Mouse (Mus musculus) limb, embryonic 12.5 days (tissue): Measurements from ENCODE around the gene Kbtbd2. TPM values are rescaled to one million over a fixed set of nuclear protein-coding genes. Genes with fewer than 3 reads are reported as not detected.

Source experiments
- polyA plus RNA-seq: library from polyadenylated mRNA; unstranded; fragments of >200 nt; fragmentation: Nextera tagmentation; extraction: Ambion mirVana; gene quantifications from 2 replicates; pipeline ENCODE4 v1.2.1, GENCODE M21; 2016

Gene Kbtbd2
- polyA plus RNA-seq, 1 experiment from 2014 or later: 45.7 TPM

Other genes with a start within 250 kb of the Kbtbd2 start
- 3.3 and 4.1 TPM in 2 replicates for gene Pde1c, start 228.7 kb downstream of the Kbtbd2 start, polyA plus RNA-seq
- 194 and 224 TPM in 2 replicates for gene Lsm5, start 93.1 kb downstream of the Kbtbd2 start, polyA plus RNA-seq
- 17.5 and 17.8 TPM in 2 replicates for gene Avl9, start 82.9 kb downstream of the Kbtbd2 start, polyA plus RNA-seq
- gene Fkbp9, start 34.2 kb upstream of the Kbtbd2 start, polyA plus RNA-seq: 100 and 113 TPM in 2 replicates
- gene Nt5c3, start 126.1 kb upstream of the Kbtbd2 start, polyA plus RNA-seq: 68.0 and 68.3 TPM in 2 replicates
- 0.23 and 0.40 TPM in 2 replicates for gene Vmn1r4, start 126.2 kb upstream of the Kbtbd2 start, polyA plus RNA-seq
- not detected in 2 replicates for gene Vmn1r5, start 172.5 kb upstream of the Kbtbd2 start, polyA plus RNA-seq
- not detected in 2 replicates for gene Vmn1r6, start 199.4 kb upstream of the Kbtbd2 start, polyA plus RNA-seq
- gene Vmn1r7, start 227.5 kb upstream of the Kbtbd2 start, polyA plus RNA-seq: not detected in 2 replicates
- gene Vmn1r8, start 234.5 kb upstream of the Kbtbd2 start, polyA plus RNA-seq: not detected in 2 replicates